Mouse (Mus musculus) right cerebral cortex, adult 2 months (tissue): Measurements from ENCODE around the gene Mmaa.

Experiments used
- DNase-seq, 2 experiments: peaks; one replicate each; pipeline ENCODE4 v3.0.0; 2021 to 2022; ENCODE audit warnings: low spot score in 2 of 2

Mmaa gene

DNA sequence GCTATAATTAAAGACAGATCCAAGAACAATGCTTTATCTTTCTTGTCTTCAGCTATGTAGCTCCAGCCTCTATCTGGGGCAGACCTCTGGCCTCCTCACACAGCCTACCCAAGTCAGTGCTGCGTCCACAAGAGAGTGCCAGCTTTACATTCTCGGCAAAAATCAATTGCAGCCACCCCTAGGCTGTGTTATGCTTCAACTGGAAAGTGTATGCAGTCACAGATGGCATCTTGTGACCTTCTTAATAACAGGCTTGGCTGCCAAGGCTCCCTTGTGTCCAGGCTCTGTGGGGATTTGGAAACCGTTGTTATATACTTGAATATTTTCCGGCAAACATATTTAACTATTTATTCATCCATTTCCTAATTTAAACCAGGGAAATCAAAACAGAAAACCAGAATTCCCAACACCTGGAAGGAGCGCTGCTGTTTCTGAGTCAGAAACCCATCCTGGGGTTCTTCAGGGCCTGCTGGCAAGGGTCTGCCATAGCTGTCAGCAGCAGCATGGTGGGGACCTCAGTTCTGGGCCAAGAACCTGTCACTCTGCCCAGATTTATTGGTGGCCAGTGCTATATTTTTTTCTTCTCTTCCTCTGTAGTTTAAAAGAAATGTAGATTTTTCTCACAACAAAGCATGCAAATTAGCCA lies 72.5 kb downstream of the Mmaa start:
- DNase-seq: no peak
